Mouse (Mus musculus): ENCODE measurements at regions not wholly inside any gene's neighbourhood (a gene's known extent, or its start where the extent isn't known, plus 50 kb on each side); places are given as distances from the start of the nearest gene placed in this dataset.
A peak's percentile ranks its signal among the peaks of the same experiment; 100 is the strongest.

- no peak for DNase-seq
Observed at GRCm38 (mm10) chr2:30670836-30671586, 76.2 kb downstream of the Cstad start.

DNA sequence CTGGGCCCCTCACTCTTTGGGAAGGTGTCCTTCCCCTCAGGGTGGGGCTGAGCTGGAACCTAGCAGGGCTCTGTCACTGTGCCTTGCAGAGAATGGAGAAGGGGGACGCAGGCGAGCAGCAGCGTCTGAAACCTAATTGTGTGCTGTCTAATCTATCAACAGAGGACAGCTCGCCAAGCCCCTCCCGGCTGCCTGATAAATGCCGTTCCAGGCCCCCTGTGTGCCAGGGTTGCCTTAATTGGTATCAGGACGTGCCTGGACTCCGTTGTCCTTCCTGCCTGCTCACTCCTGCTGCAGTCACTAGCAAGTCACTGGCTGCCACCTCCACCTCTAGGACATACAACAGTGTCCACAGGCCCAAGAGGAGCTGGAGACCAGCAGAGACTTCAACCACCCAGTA lies 72.6 kb downstream of the Cstad start:
- DNase-seq, result no peak

- no peak for DNase-seq
Observed at GRCm38 (mm10) chr2:30661147-30661546, 66.3 kb downstream of the Cstad start.

- no peak for DNase-seq
Observed at GRCm38 (mm10) chr2:30660613-30660991, 65.8 kb downstream of the Cstad start.

GRCm38 (mm10) chr2:30659836-30660612 lies 65.2 kb downstream of the Cstad start:
- DNase-seq, result no peak

- peak; percentile 55 for DNase-seq
Observed at GRCm38 (mm10) chr2:30658844-30659555, 64.2 kb downstream of the Cstad start.

Data from right cerebral cortex, postnatal 4 days (tissue).